Mouse (Mus musculus) left cerebral cortex, postnatal 36 days (tissue): ENCODE data around the gene Plekha7. TPM values are rescaled to one million over a fixed set of nuclear protein-coding genes. Genes with fewer than 3 reads are reported as not detected.

Source experiments
- DNase-seq, 2 experiments: peaks; one replicate each; pipeline ENCODE4 v3.0.0; 2021 to 2022; ENCODE audit warnings: low spot score in 2 of 2, mixed read lengths in 1 of 2
- intact Hi-C: fragments of 180-260 bp; cut with DNase I; formaldehyde crosslinking; loops from one replicate; pipeline ENCODE4 v1.15.1; 2025
- total RNA-seq, 2 experiments: library from RNA; stranded (reverse); gene quantifications; 2 replicates each; pipeline ENCODE4 v1.2.3; 2021

The Plekha7 gene
- total RNA-seq, 2 experiments from 2014 or later: 22.0 to 24.8 TPM

DNA sequence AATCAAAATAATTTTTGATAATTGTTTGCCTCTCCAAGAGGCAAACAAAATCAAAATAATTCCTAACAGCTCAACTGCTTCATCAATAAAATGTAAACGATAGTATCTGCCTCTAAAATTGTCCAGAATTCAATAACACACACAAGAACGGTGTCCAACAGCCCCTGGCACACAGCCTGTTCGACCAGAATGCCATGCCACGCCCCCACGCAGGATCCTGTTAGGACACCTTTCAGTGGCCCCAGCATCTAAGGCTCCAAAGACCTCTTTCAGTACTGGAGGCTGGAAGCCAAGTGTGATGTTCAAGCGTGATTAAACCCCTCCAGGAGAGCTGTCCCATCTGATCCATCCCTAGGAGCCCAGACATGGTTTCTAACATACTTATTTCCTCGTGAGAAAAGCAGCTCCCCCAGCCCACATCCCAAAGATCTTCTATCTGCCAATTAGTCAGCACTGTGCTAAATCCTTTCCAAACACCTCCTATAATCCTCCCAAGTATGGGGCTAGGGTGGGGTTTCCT is 73.8 kb downstream of the Plekha7 start:
- no peak for DNase-seq
- intact Hi-C loops: no loop called here

DNA sequence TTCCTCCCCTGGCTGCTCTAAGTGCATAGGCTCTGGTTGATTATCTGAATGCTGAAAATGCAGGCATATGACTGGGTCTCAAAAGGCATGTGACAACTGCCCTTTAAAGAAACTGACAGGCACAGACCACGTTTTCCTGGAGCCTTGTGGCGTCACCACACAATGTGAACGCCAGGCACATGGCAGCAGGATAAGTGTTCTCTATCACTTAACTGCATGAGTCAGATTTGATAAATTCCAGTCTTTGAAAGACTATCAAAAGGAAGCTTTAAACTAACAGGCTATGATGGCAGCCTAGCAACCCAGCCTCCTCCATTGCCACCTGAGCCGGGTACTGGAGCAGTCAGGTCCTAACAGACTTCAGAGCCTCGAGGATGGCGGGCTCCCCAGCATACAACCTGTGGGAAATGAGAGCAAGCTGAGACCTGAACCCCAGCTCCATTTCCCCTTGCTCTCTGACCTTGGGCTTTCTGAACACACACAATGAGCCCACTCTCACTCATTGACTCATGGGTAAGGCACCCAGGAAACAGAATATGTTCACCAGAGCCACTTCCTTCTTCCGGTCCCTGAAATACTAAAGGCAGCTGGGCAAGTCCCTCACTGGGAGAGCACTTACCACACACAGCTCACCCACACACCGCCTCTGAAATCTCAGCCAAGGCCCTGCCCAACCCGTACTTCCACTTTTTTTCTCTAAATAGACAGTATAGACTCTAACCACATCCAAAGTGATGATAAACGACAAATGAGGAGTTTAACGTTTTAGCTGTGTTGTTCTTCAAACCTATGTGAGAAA is 77.2 kb downstream of the Plekha7 start:
- no peak for DNase-seq
- intact Hi-C loops: no loop called here

GRCm38 (mm10) chr7:116226877-116227282 is 81.3 kb downstream of the Plekha7 start:
- no peak for DNase-seq
- intact Hi-C loops: no loop called here

DNA sequence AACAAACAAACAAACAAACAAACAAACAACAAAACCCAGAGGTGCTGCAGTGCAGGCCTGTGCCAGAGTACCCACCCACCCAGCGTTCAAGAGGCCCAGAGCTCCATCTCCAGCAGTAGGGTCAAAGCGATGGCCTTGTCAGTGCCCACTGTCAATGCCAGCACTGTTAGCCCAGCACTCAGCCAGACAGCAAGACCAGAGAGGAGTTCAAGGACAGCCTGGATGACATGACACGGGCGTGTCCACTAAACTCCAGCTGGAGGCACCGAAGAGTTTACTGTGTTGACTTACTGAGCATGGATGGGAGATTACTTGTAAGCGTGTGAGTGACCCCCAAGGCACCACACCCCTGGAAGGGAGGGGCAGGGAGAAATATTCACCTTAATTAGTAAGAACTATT is 81.9 kb downstream of the Plekha7 start:
- intact Hi-C loops: no loop called here
- DNase-seq: no peak

- intact Hi-C loops: no loop called here
- no peak for DNase-seq
These were observed 83.6 kb downstream of the Plekha7 start for GRCm38 (mm10) chr7:116224543-116224942.

GRCm38 (mm10) chr7:116223010-116223783 is 85.0 kb downstream of the Plekha7 start:
- intact Hi-C loops: no loop called here
- DNase-seq: no peak

DNA sequence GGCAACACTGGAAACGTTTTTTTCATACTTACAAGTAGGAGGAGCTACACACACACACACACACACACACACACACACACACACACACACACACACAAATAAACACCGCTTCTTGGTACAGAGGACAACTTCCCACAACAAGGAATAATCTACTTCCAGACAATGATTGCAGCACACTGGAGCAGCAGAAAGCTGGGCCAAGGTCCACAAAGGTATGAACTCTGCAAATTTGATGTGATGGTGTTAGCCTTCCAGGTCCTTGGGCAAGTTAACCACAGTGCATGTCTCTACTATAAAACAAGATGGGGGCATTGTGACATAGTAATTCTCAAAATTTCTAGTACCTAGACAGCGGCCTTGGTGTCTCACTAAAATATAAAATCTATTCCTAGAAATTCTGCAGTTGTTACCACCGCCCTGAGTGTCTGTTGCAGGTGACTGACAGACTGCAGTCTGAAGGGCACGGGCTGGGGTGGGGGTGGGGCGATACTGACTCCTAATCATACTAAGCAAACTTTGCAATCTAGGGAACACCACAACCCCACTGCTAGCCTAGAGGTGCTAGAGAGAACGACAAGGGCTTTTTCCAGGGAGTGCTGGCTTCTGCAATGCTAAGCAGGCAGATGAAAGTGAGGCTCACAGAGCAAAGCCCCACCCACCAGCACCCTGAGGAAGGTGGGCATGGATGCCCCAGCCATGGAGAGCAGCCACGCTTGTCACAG is 85.7 kb downstream of the Plekha7 start:
- no peak for DNase-seq
- intact Hi-C loops: no loop called here

DNA sequence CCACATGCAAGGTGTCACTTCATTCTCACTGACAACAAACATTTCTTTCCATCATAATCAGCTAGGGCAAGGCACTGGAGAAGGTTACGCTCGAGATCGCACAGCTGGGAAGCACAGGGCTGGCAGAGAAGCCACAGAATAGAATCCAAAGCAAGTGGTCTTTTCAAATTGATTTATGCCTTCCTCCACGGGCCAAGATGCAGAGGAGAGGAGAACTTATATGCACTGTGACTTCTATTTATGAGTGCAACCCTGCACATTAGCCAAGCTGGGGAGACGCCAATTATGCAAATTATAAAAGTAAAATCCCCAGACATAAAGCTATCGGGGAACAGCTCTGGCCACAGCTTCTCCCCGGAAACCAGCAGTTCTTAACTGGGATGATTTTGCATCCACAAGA is 86.3 kb downstream of the Plekha7 start:
- DNase-seq: no peak
- intact Hi-C loops: no loop called here

DNA sequence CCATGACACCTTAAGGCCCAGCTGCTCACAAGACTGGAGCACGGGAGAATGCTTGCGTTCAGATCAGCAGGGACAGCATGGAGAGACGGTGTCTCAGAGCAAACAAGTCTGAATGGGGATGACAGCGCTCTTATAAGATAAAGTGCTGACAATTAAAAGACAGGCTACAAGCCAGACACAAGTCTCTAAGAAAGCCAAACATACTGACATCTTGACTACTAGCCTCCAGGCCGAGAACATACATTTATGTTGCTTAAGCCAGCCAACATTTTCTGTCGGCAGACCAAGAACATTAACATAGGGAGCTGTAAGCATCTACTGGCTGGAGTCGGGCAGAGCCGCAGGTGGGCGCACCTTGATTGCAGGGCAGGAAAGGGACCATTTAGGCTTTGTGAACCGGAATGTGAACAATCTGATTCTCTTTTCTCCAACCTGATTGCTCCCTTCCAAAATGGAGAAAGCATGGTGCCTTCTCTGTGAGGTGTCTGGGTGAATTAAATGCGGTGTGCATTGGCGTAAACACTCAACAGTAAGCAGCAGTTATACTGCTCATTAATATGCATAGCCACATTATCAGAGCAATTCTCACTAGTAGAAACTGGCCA is 88.0 kb downstream of the Plekha7 start:
- DNase-seq: no peak
- intact Hi-C loops: no loop called here

DNA sequence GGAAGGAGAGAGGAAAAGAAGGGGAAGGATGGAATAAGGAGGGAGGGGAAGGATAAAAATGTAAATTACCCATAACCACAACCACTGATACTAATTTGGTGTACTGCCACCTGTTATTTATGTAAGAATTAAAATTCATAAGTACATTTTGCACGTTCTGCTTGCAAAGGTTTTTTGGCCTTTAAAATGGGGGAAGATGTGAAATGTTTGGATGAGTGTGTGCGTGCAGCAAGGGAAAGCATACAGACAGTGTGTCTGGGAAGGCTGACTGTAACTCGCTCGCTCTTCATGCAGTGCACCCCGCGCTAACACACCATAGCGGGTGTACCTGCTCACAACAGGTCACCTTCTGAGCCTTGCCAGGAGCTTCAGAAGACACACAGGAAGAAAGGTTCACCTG is 90.4 kb downstream of the Plekha7 start:
- DNase-seq: no peak

GRCm38 (mm10) chr7:116211904-116212303 is 96.3 kb downstream of the Plekha7 start:
- intact Hi-C loops: no loop called here
- DNase-seq: no peak

More for the DNA sequence above, 90.4 kb downstream of the Plekha7 start:
- intact Hi-C loops: no loop called here

GRCm38 (mm10) chr7:116209926-116210631 is 98.1 kb downstream of the Plekha7 start:
- no peak for DNase-seq
- intact Hi-C loops: no loop called here

DNA sequence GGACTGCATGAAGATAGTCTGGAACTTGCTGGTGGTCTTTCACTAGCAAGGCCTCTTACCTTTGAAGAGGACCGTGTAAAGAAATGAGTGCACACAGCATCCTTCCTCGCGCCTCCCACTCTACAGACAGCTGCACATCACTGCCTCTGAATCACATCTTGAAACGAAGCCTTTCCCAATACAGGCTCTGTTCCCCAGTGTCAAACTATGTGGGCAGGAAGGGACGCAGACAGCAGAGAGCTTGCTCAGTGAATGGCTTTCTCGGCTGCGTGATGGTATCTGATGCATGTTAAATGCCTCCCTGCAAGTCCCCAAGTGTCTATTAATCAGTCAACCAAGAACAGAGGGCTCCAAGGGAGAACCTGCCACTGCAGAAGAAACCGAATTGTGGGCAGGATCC is 99.3 kb downstream of the Plekha7 start:
- no peak for DNase-seq
- intact Hi-C loops: no loop called here

DNA sequence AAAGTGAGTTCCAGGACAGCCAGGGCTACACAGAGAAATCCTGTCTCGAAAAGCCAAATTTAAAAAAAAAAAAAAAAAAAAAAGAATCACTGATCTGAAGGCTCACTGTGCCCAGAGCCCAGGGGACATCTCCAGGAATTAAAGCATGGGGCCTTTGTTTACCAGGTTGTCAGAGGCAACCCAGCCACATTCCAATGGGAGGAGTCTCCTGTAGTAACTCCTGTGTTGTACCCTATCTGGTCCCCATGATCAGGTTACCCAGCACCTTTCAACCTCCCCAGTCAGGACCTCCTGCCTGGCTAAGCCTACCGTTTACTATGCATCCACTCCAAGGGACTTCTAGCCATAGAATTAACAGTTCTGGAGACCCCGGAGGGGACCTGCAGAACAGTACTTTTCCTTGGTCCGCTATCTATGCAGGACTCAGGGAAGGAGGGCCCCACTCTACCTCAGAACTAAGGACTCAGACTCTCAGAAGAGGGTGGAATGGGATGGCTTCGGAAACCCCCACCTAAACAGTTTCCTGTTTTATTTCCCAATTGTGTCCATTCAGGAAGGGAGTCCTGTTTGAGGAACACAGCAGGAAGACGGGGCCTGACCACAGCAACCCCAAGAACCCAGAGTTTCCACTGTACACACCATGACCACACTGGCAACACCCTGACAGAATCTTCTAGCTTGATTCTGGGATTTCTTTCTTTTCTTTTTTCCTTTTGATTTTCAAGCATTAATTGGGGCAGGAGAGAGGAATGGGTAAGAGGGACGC is 101.2 kb downstream of the Plekha7 start:
- intact Hi-C loops: no loop called here
- DNase-seq: no peak

- DNase-seq: no peak
- intact Hi-C loops: no loop called here
These were observed 102.7 kb downstream of the Plekha7 start for GRCm38 (mm10) chr7:116205451-116205850.

GRCm38 (mm10) chr7:116202033-116202681 is 106.0 kb downstream of the Plekha7 start:
- no peak for DNase-seq
- intact Hi-C loops: loop anchor here (5.0 kb wide), 1 partner anchor 40 kb away; no protein-coding TSS in a partner anchor

GRCm38 (mm10) chr7:116200951-116201351 is 107.2 kb downstream of the Plekha7 start:
- intact Hi-C loops: loop anchor here (5.0 kb wide), 1 partner anchor 39 kb away; no protein-coding TSS in a partner anchor
- no peak for DNase-seq

GRCm38 (mm10) chr7:116200544-116200943 is 107.6 kb downstream of the Plekha7 start:
- DNase-seq: no peak
- intact Hi-C loops: loop anchor here (5.0 kb wide), 1 partner anchor 38 kb away; no protein-coding TSS in a partner anchor
